Mouse (Mus musculus) brain, embryonic 14.5 days (tissue): ENCODE results near the gene Olfr694. TPM values are rescaled to one million over a fixed set of nuclear protein-coding genes. Genes with fewer than 3 reads are reported as not detected.
"Not testable (repeated sequence)": the region's sequence is repeated elsewhere in the genome, so short reads cannot be mapped to it uniquely, and the experiment has no call there.

Experiments
- DNase-seq: peaks from one replicate; pipeline ENCODE4 v3.0.0-alpha.2; 2011; ENCODE audit warnings: low read depth
- CTCF ChIP-seq: fragments of 200-500 bp; IDR thresholded peaks from 2 replicates; pipeline ENCODE4 v1.5.1; 2012; ENCODE audit warnings: inconsistent platforms, mild to moderate bottlenecking, moderate library complexity, borderline replicate concordance; ENCODE audit not compliant: insufficient read depth, insufficient read length; ENCODE audit errors: extremely low read depth
- POLR2A ChIP-seq: fragments of 200-500 bp; IDR thresholded peaks from 2 replicates; pipeline ENCODE4 v1.6.1; 2012; ENCODE audit warnings: mild to moderate bottlenecking, inconsistent platforms, borderline replicate concordance; ENCODE audit not compliant: poor library complexity, insufficient read depth, insufficient read length, severe bottlenecking; ENCODE audit errors: extremely low read depth
- polyA plus RNA-seq: library from polyadenylated mRNA; depleted of rRNA; stranded (reverse); fragments of >200 nt; gene quantifications from 2 replicates; pipeline ENCODE4 v1.2.3, GENCODE M21; 2012; rRNA removed

Gene Olfr694
- polyA plus RNA-seq: not detected in 2 replicates

GRCm38 (mm10) chr7:106691714-106692113 is at the start of gene Olfr694:
TSS of gene Olfr694 (minus strand) at chr7:106691814.
- TF ChIP-seq CTCF (no peak), POLR2A (no peak)
- DNase-seq: no peak

- no peak for TF ChIP-seq POLR2A
- TF ChIP-seq CTCF: no peak
- no peak for DNase-seq
Observed at GRCm38 (mm10) chr7:106737028-106737427, 45.4 kb upstream of the Olfr694 start.

GRCm38 (mm10) chr7:106733717-106734116 is 42.1 kb upstream of the Olfr694 start:
- no peak for DNase-seq
- TF ChIP-seq CTCF (no peak), POLR2A (no peak)

GRCm38 (mm10) chr7:106725654-106726053 is 34.0 kb upstream of the Olfr694 start:
- DNase-seq: not testable (repeated sequence)

- DNase-seq: no peak
- TF ChIP-seq CTCF: no peak
- no peak for TF ChIP-seq POLR2A
Observed at GRCm38 (mm10) chr7:106716296-106716695, 24.7 kb upstream of the Olfr694 start, which contains the start of gene Olfr695. TSS of gene Olfr695 (minus strand) at chr7:106716396.

- TF ChIP-seq POLR2A (no peak), CTCF (no peak)
- DNase-seq: no peak
Observed at GRCm38 (mm10) chr7:106711463-106711862, 19.8 kb upstream of the Olfr694 start.

GRCm38 (mm10) chr7:106707705-106708104 is 16.1 kb upstream of the Olfr694 start:
- not testable (repeated sequence) for DNase-seq

GRCm38 (mm10) chr7:106696891-106697290 is 5.3 kb upstream of the Olfr694 start:
- TF ChIP-seq CTCF (no peak), POLR2A (no peak)
- no peak for DNase-seq

- DNase-seq: no peak
- TF ChIP-seq CTCF (no peak), POLR2A (no peak)
Observed at GRCm38 (mm10) chr7:106692976-106693375, 1.4 kb upstream of the Olfr694 start.

- TF ChIP-seq CTCF (no peak), POLR2A (no peak)
- DNase-seq: no peak
Observed at GRCm38 (mm10) chr7:106685382-106685781, 6.2 kb downstream of the Olfr694 start.

GRCm38 (mm10) chr7:106680484-106680883 is 11.1 kb downstream of the Olfr694 start, which contains the start of gene Olfr693:
TSS of gene Olfr693 (minus strand) at chr7:106680584.
- TF ChIP-seq CTCF: no peak
- TF ChIP-seq POLR2A: no peak
- DNase-seq: no peak

- no peak for DNase-seq
- no peak for TF ChIP-seq CTCF
- no peak for TF ChIP-seq POLR2A
Observed at GRCm38 (mm10) chr7:106652344-106652652, 39.3 kb downstream of the Olfr694 start.
